Mouse (Mus musculus): ENCODE data around the gene Pdss1. TPM values are rescaled to one million over a fixed set of nuclear protein-coding genes. Genes with fewer than 3 reads are reported as not detected.

Gene Pdss1
- polyA plus RNA-seq, 1 experiment from 2014 or later: 19.9 TPM

- WGBS: 91% methylated on average over 8 of the region's 8 CpGs
- no peaks in the 10 kb centered on the region for H3K9me3 ChIP-seq
- ATAC-seq (ENCODE audit: insufficient number of reproducible peaks, insufficient read depth, low FRiP score, low TSS enrichment): no peak
These were observed 66.9 kb downstream of the Pdss1 start for GRCm38 (mm10) chr2:22962242-22962641.

DNA sequence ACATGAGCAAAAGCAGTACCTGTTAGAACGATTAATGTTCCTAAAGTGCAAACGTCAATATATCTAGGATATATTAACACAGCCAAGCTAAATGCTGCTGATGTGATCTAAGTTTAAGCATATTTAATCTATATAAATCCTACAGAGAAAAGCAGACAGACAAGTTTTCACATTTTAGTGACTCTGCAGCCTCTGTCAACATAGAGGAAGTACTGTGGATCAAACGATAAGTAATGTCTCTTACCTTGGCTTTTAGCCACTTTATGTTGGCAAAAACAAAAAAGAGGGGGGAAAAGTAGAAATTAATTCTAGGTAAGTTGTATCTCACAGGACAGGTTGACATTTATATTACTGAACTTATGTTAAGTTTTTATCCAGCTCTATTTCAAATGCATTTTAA is 67.6 kb downstream of the Pdss1 start:
- Histone ChIP-seq H3K4me3 (no peak overlapping the region), H3K4me1 (no peaks in the 10 kb centered on the region), H3K36me3 (no peaks in the 10 kb centered on the region), H3K27me3 (no peaks in the 10 kb centered on the region), H3K9ac (no peak overlapping the region), H3K27ac (no peak overlapping the region), H3K4me2 (replicated peaks) (no peak overlapping the region), H3K9me3 (no peaks in the 10 kb centered on the region)
- no peak for ATAC-seq (ENCODE audit: insufficient number of reproducible peaks, insufficient read depth, low FRiP score, low TSS enrichment)
- WGBS: 92% methylated on average over 3 of the region's 3 CpGs

More at GRCm38 (mm10) chr2:22962242-22962641, 66.9 kb downstream of the Pdss1 start:
- Histone ChIP-seq H3K4me1 (no peaks in the 10 kb centered on the region), H3K27me3 (no peaks in the 10 kb centered on the region), H3K4me2 (replicated peaks) (no peak overlapping the region), H3K27ac (no peak overlapping the region), H3K9ac (no peak overlapping the region), H3K36me3 (no peaks in the 10 kb centered on the region), H3K4me3 (no peak overlapping the region)

GRCm38 (mm10) chr2:22977387-22977973 is 82.2 kb downstream of the Pdss1 start:
- Histone ChIP-seq H3K9ac (no peak overlapping the region), H3K4me1 (no peaks in the 10 kb centered on the region; the same call in 1 of the 2 replicates), H3K9me3 (no peaks in the 10 kb centered on the region), H3K36me3 (no peaks in the 10 kb centered on the region), H3K4me3 (no peak overlapping the region), H3K27me3 (no peaks in the 10 kb centered on the region), H3K4me2 (replicated peaks) (no peak overlapping the region), H3K27ac (no peak overlapping the region)
- no peak for ATAC-seq (ENCODE audit: insufficient number of reproducible peaks, insufficient read depth, low FRiP score, low TSS enrichment)
- 54% methylated on average over 3 of the region's 3 CpGs for WGBS

- no peaks in the 10 kb centered on the region for H3K9me3 ChIP-seq
- ATAC-seq (ENCODE audit: insufficient number of reproducible peaks, insufficient read depth, low FRiP score, low TSS enrichment): peak; percentile 60; the same call in 1 of the 2 replicates
- no peak overlapping the region for H3K9ac ChIP-seq
- no peak overlapping the region for H3K4me3 ChIP-seq
- peaks cover 7% of the 10 kb centered on the region; the same call in 1 of the 2 replicates for H3K4me1 ChIP-seq
- no peaks in the 10 kb centered on the region for H3K27me3 ChIP-seq
- 46% methylated on average over 2 of the region's 2 CpGs for WGBS
- no peaks in the 10 kb centered on the region for H3K36me3 ChIP-seq
- no peak overlapping the region for H3K4me2 ChIP-seq (replicated peaks)
- H3K27ac ChIP-seq: no peak overlapping the region
These were observed 90.8 kb downstream of the Pdss1 start for GRCm38 (mm10) chr2:22985973-22986657.

Other genes starting within 250 kb of the Pdss1 start
- gene Apbb1ip, start 121.4 kb upstream of the Pdss1 start, polyA plus RNA-seq (2016; fragmentation: Nextera tagmentation; extraction: Ambion mirVana): 1.4 and 1.9 TPM in 2 replicates
- 42.3 and 44.4 TPM in 2 replicates for gene Abi1, start 144.7 kb downstream of the Pdss1 start, polyA plus RNA-seq (2016; fragmentation: Nextera tagmentation; extraction: Ambion mirVana)
- 39.3 and 41.9 TPM in 2 replicates for gene Acbd5, start 172.6 kb downstream of the Pdss1 start, polyA plus RNA-seq (2016; fragmentation: Nextera tagmentation; extraction: Ambion mirVana)

Data from embryonic facial prominence, embryonic 12.5 days (tissue).